ENCODE assay signal across 23 mouse cellular contexts in the genomic region with DNA sequence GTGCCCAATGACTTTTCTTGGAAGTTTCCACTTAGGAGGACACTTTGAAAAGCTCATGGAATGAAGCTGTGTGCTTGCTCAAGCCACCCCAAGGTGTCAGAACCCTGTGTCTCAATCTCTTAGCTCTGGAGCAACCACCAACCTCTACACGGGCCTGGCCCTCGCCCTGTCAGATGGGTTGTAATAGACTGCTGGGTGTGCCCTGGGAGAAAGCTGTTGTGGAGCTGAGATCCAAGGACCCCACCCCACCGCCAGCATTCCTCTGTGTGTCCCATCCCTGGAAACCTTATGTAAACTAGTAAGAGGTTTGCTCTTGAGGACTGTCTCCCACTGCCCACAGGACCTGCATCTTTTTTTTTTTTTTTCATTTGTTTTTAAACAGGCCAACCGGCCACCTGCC.
DNase-seq lines count a peak whose midpoint lies in the region; ATAC-seq and TF ChIP-seq lines count a peak whose summit lies in the region.
"Had no signal": no experiment of that assay in that cellular context is flagged by ENCODE, and none has a peak within 500 bp of the region (broad histone marks: within the 10 kb centered on the region; RNA-seq: fewer than 3 reads in every experiment).

No protein-coding gene starts in this region.

- H3K9ac ChIP-seq in lung, postnatal 0 days (replicated peaks; ENCODE audit: low read depth) = no peak overlapping the region
- no peak overlapping the region for H3K9ac ChIP-seq in intestine, postnatal 0 days (ENCODE audit: low read depth, low read length)
- H3K9ac ChIP-seq: embryonic facial prominence, embryonic 13.5 days; forebrain, embryonic 12.5 days; hindbrain, embryonic 12.5 days had no signal

- H3K4me1 ChIP-seq in lung, postnatal 0 days (ENCODE audit: insufficient read depth, low read depth, low read length) = peaks cover 11% of the 10 kb centered on the region; the same call in 1 of the 2 replicates
- peaks cover 29% of the 10 kb centered on the region for H3K4me1 ChIP-seq in lung, adult 2 months (ENCODE audit: control insufficient read depth, insufficient read depth, low read length)
- 0 out of 2 replicates have a peak, but pooled peaks cover 4% of the 10 kb centered on the region for H3K4me1 ChIP-seq in intestine, postnatal 0 days (replicated peaks; ENCODE audit: control insufficient read depth, insufficient read depth, low read length)

- H3K36me3 ChIP-seq in lung, postnatal 0 days (ENCODE audit: insufficient read depth, low read length) = no peaks in the 10 kb centered on the region
- peaks cover 7% of the 10 kb centered on the region for H3K36me3 ChIP-seq in intestine, postnatal 0 days (ENCODE audit: control insufficient read depth, insufficient read depth)

- no peak for TF ChIP-seq POLR2A in lung, adult 2 months (IDR thresholded peaks at IDR 0.05; ENCODE audit: borderline replicate concordance, extremely low read depth, low read depth, low read length)

- TF ChIP-seq CTCF in lung, postnatal 0 days (IDR thresholded peaks at IDR 0.05) = no peak
- TF ChIP-seq CTCF in lung, adult 2 months (IDR thresholded peaks at IDR 0.05; ENCODE audit: insufficient read depth, low read length) = no peak
- TF ChIP-seq CTCF in intestine, postnatal 0 days (IDR thresholded peaks at IDR 0.05; ENCODE audit: low read depth) = no peak

- no peak overlapping the region for H3K4me2 ChIP-seq in lung, postnatal 0 days (replicated peaks; ENCODE audit: low read depth, low read length)
- H3K4me2 ChIP-seq in intestine, postnatal 0 days (replicated peaks; ENCODE audit: low read depth) = no peak overlapping the region
- H3K4me2 ChIP-seq: embryonic facial prominence, embryonic 13.5 days; forebrain, embryonic 12.5 days; hindbrain, embryonic 12.5 days had no signal

- WGBS in lung, postnatal 0 days = 56% methylated on average over 4 of the region's 4 CpGs
- 53% methylated on average over 4 of the region's 4 CpGs for WGBS in lung, adult 2 months
- WGBS in intestine, postnatal 0 days = 72% methylated on average over 4 of the region's 4 CpGs

- no peak for ATAC-seq in lung, postnatal 0 days
- peak; percentile 17; the same call in 1 of the 2 replicates for ATAC-seq in intestine, postnatal 0 days
- ATAC-seq: CD4-positive, CD25-positive, alpha-beta regulatory T cell, adult 4 months; forebrain, embryonic 16.5 days; hindbrain, embryonic 16.5 days; inflammation-experienced regulatory T-cells, adult 6 months had no signal

- H3K27me3 ChIP-seq in lung, postnatal 0 days (replicated peaks; ENCODE audit: insufficient read depth, low read length) = no peaks in the 10 kb centered on the region
- H3K27me3 ChIP-seq in intestine, postnatal 0 days (replicated peaks; ENCODE audit: control insufficient read depth, insufficient read depth, low read length) = no peaks in the 10 kb centered on the region
- H3K27me3 ChIP-seq: embryonic facial prominence, embryonic 13.5 days; forebrain, embryonic 12.5 days; hindbrain, embryonic 12.5 days had no signal

- TF ChIP-seq EP300 in lung, postnatal 0 days (IDR thresholded peaks at IDR 0.05) = no peak; the same call in 1 of the 2 replicates

- H3K4me3 ChIP-seq in lung, postnatal 0 days (ENCODE audit: low read depth, low read length) = no peak overlapping the region
- H3K4me3 ChIP-seq in lung, adult 2 months (replicated peaks; ENCODE audit: extremely low read depth, low read depth, low read length) = no peak overlapping the region
- H3K4me3 ChIP-seq in intestine, postnatal 0 days (ENCODE audit: low read depth, low read length) = no peak overlapping the region
- H3K4me3 ChIP-seq: embryonic facial prominence, embryonic 13.5 days; forebrain, embryonic 12.5 days; heart, embryonic 10.5 days; hindbrain, embryonic 12.5 days had no signal

- no peaks in the 10 kb centered on the region for H3K9me3 ChIP-seq in lung, postnatal 0 days (ENCODE audit: low read length)
- no peaks in the 10 kb centered on the region for H3K9me3 ChIP-seq in intestine, postnatal 0 days (ENCODE audit: control insufficient read depth)
- H3K9me3 ChIP-seq: embryonic facial prominence, embryonic 13.5 days; forebrain, embryonic 12.5 days; heart, embryonic 10.5 days; hindbrain, embryonic 12.5 days had no signal

- DNase-seq in adrenal gland, adult 2 months = peak; percentile 14
- DNase-seq in adrenal gland, postnatal 25 days = no peak
- peak; percentile 34 for DNase-seq in lung, postnatal 0 days (ENCODE audit: low spot score)
- DNase-seq in lung, adult 2 months = no peak
- DNase-seq in WW6 (ENCODE audit: low read depth, low spot score) = peak; percentile 18
- DNase-seq in kidney, postnatal 14 days = no peak
- no peak for DNase-seq in urinary bladder, postnatal 25 days (ENCODE audit: low spot score)
- DNase-seq: B cell, adult 2 months; cerebellum, adult 11-12 months; cerebellum, adult 9-10 months; cerebellum, postnatal 36 days; gastrocnemius, postnatal 25 days; heart, postnatal 10 days; heart, postnatal 4 days had no signal

- H3K27ac ChIP-seq in lung, postnatal 0 days (ENCODE audit: low read length) = 0 out of 2 replicates have a peak overlapping the region, but pooled peaks have one; percentile 32
- no peak overlapping the region for H3K27ac ChIP-seq in intestine, postnatal 0 days (ENCODE audit: low read depth, low read length)
- H3K27ac ChIP-seq: embryonic facial prominence, embryonic 13.5 days; forebrain, embryonic 12.5 days; heart, embryonic 10.5 days; hindbrain, embryonic 12.5 days had no signal

Comparison
In these comparisons a context has a peak if more than half of its experiments do, and no peak if none do; other contexts are left out.
1. DNase-seq: peak in adrenal gland, adult 2 months (single experiment), lung, postnatal 0 days (single experiment) and WW6 (single experiment); none in adrenal gland, postnatal 25 days (single experiment), lung, adult 2 months (single experiment), kidney, postnatal 14 days (single experiment) and urinary bladder, postnatal 25 days (single experiment).